Mouse (Mus musculus): ENCODE results near the gene Ppm1j. TPM values are rescaled to one million over a fixed set of nuclear protein-coding genes. Genes with fewer than 3 reads are reported as not detected.

Ppm1j gene
- total RNA-seq, 2 experiments from 2014 or later: 0.72 to 1.2 TPM

DNA sequence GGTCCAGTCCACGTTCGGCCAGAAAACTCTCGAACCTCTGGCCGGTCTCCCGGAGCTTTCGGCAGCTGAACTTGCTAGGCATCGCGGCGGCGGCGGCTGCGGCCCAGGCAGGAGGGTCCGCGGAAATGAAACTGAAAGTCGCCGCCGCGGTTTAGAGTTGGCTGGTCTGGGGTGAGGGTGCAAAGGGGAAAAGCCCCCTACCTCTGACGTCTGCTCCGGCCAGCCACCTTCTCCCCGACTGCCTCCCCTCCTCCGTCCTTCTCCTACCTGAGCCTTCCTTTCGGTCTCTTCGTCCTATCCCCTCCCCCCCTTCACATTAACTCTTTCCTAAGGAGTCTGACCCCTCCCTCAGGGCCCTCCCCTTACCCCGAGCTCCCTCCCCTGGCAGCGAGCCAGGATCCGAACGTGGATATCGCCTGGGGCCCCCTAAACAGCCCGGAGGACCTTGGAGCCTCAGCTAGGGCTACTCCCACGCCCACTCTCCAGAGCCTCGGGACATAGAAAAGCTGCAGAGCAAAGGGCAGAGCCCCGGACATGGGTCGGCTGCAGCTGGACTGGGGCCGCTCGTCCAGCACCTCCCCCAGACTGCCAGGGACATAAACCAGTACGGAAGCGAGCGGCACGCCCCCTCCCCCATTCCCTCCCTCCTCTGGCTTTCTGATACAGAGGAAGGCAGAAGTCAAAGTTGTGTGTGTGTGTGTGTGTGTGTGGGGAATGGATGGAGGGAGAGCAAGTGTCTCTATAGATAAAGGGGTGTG is 37.3 kb downstream of the Ppm1j start, which contains the start of gene Mov10:
TSS of gene Mov10 (minus strand) at position 573 of the 758 bp plus-strand sequence.
- intact Hi-C loops (cut with DNase I): loop anchor here (2.0 kb wide), 1 partner anchor 29 kb away; the partner anchor contains the start of gene Rhoc
- TF ChIP-seq CTCF (IDR thresholded peaks at IDR 0.05): no peak
- Histone ChIP-seq H3K27ac (peak within 1 kb of the TSS; percentile 77), H3K4me3 (peak within 1 kb of the TSS; percentile 82)
- peak; percentile 31 to 37 for DNase-seq (ENCODE audit: extremely low spot score in 1 of 2, low spot score in 2 of 2)

DNA sequence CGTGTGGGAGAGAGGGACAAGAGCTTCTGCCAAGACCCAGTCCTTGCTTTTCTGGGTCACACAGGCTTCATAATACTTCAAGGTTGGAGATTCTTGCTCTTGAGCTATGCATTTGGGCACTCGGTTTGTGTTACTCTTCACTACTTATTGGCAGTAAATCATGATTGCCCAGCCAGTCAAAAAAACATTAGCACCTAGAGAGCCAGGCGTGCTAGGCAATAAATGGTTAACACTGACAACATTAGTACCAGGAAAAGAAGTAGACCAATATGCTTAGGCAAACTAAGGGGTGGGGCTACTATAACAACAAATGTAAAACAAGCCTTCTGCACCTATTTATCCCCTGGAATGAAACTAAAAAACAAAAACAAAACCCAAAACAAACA is 37.9 kb downstream of the Ppm1j start:
- intact Hi-C loops (cut with DNase I): no loop called here
- H3K4me3 ChIP-seq: peak overlapping the region; percentile 82
- TF ChIP-seq CTCF (IDR thresholded peaks at IDR 0.05): no peak
- H3K27ac ChIP-seq: no peak overlapping the region; the same call in 1 of the 2 replicates
- no peak for DNase-seq (ENCODE audit: extremely low spot score in 1 of 2, low spot score in 2 of 2)

DNA sequence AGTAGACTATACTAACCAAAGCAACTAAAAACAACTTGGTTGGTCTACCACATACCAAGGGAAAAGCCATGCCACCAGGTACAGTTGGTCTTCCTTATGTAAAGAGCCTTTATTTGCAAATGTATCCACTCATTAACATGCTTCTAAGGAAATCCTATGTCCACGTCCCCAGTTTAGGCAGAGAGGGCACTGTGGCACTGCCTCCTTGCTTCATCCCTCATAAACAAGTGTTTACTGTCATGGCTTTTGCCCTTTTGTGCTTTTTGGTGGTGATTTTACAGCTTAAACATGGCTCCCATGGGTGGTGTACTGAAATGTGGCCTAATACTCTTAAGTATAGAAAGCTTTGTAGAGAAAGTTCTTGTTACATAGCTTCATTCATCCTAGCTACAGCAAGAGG is 39.6 kb downstream of the Ppm1j start:
- Histone ChIP-seq H3K4me3 (no peak overlapping the region), H3K27ac (no peak overlapping the region)
- intact Hi-C loops (cut with DNase I): no loop called here
- no peak for TF ChIP-seq CTCF (IDR thresholded peaks at IDR 0.05)
- DNase-seq (ENCODE audit: extremely low spot score in 1 of 2, low spot score in 2 of 2): no peak

DNA sequence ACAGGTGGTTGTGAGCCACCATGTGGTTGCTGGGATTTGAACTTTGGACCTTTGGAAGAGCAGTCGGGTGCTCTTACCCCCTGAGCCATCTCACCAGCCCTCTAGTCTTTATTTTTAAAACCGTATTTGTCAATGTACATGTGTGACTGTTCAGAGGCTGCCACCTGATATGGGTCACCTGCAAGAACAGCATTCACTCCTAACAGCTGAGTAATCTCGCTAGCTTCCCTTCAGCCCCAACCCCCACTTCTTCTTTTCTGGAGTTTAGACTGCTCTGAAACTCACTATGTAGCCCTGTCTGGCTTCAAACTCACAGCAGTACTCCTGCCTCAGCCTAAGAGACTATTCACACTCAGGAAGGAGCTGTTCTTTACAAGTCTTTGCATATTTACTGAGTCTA is 41.6 kb downstream of the Ppm1j start:
- DNase-seq (ENCODE audit: extremely low spot score in 1 of 2, low spot score in 2 of 2): no peak
- H3K4me3 ChIP-seq: no peak overlapping the region
- H3K27ac ChIP-seq: no peak overlapping the region
- TF ChIP-seq CTCF (IDR thresholded peaks at IDR 0.05): no peak
- intact Hi-C loops (cut with DNase I): no loop called here

Other genes with a start within 250 kb of the Ppm1j start
- 10 to 100 TPM; 16.7 to 17.9 TPM for gene Slc16a1, start 142.4 kb upstream of the Ppm1j start, total RNA-seq (2021)
- gene Fam19a3, start 784 bp downstream of the Ppm1j start, total RNA-seq (2021): under 1 TPM in 1 of 2 experiments, not detected in 1; 0.07 TPM
- 10 to 100 TPM; 27.9 to 29.3 TPM for gene Rhoc, start 7.3 kb downstream of the Ppm1j start, total RNA-seq (2021)
- gene Mov10, start 37.5 kb downstream of the Ppm1j start, total RNA-seq (2021): 10 to 100 TPM; 10.5 to 10.9 TPM
- 10 to 100 TPM; 36.2 to 40.5 TPM for gene St7l, start 82.9 kb downstream of the Ppm1j start, total RNA-seq (2021)
- gene Capza1, start 83.4 kb downstream of the Ppm1j start, total RNA-seq (2021): 10 to 100 TPM; 35.1 to 39.8 TPM
- gene Wnt2b, start 180.9 kb downstream of the Ppm1j start, total RNA-seq (2021): 1 to 10 TPM; 2.0 to 2.3 TPM

Data from left cerebral cortex, adult 2 months (tissue).